Mouse (Mus musculus): ENCODE data around the gene Slc25a12.

The Slc25a12 gene

GRCm38 (mm10) chr2:71350904-71351726, 16.4 kb downstream of the Slc25a12 start:
- ATAC-seq (ENCODE audit: insufficient number of reproducible peaks, low FRiP score, low TSS enrichment), result no peak

GRCm38 (mm10) chr2:71350181-71350580, 17.4 kb downstream of the Slc25a12 start:
- no peak for ATAC-seq (ENCODE audit: insufficient number of reproducible peaks, low FRiP score, low TSS enrichment)

- ATAC-seq (ENCODE audit: insufficient number of reproducible peaks, low FRiP score, low TSS enrichment), result peak; percentile 14; the same call in 1 of the 2 replicates
These were observed 18.0 kb downstream of the Slc25a12 start for GRCm38 (mm10) chr2:71349511-71349910.

GRCm38 (mm10) chr2:71347732-71348490, 19.6 kb downstream of the Slc25a12 start:
- no peak for ATAC-seq (ENCODE audit: insufficient number of reproducible peaks, low FRiP score, low TSS enrichment)

GRCm38 (mm10) chr2:71347160-71347559, 20.4 kb downstream of the Slc25a12 start:
- ATAC-seq (ENCODE audit: insufficient number of reproducible peaks, low FRiP score, low TSS enrichment), result no peak

GRCm38 (mm10) chr2:71343884-71344640, 23.5 kb downstream of the Slc25a12 start:
- ATAC-seq (ENCODE audit: insufficient number of reproducible peaks, low FRiP score, low TSS enrichment), result no peak

GRCm38 (mm10) chr2:71340126-71340525, 27.4 kb downstream of the Slc25a12 start:
- ATAC-seq (ENCODE audit: insufficient number of reproducible peaks, low FRiP score, low TSS enrichment), result no peak

GRCm38 (mm10) chr2:71338145-71338796, 29.3 kb downstream of the Slc25a12 start:
- no peak for ATAC-seq (ENCODE audit: insufficient number of reproducible peaks, low FRiP score, low TSS enrichment)

- no peak for ATAC-seq (ENCODE audit: insufficient number of reproducible peaks, low FRiP score, low TSS enrichment)
These were observed 30.9 kb downstream of the Slc25a12 start for GRCm38 (mm10) chr2:71336631-71337030.

- ATAC-seq (ENCODE audit: insufficient number of reproducible peaks, low FRiP score, low TSS enrichment), result no peak
These were observed 31.3 kb downstream of the Slc25a12 start for GRCm38 (mm10) chr2:71336209-71336608.

GRCm38 (mm10) chr2:71333986-71334822, 33.3 kb downstream of the Slc25a12 start:
- no peak for ATAC-seq (ENCODE audit: insufficient number of reproducible peaks, low FRiP score, low TSS enrichment)

- no peak for ATAC-seq (ENCODE audit: insufficient number of reproducible peaks, low FRiP score, low TSS enrichment)
These were observed 37.8 kb downstream of the Slc25a12 start for GRCm38 (mm10) chr2:71329761-71330160.

GRCm38 (mm10) chr2:71328391-71329160, 39.0 kb downstream of the Slc25a12 start:
- ATAC-seq (ENCODE audit: insufficient number of reproducible peaks, low FRiP score, low TSS enrichment), result no peak

GRCm38 (mm10) chr2:71327715-71328114, 39.8 kb downstream of the Slc25a12 start:
- no peak for ATAC-seq (ENCODE audit: insufficient number of reproducible peaks, low FRiP score, low TSS enrichment)

GRCm38 (mm10) chr2:71326766-71327464, 40.6 kb downstream of the Slc25a12 start:
- ATAC-seq (ENCODE audit: insufficient number of reproducible peaks, low FRiP score, low TSS enrichment), result no peak

GRCm38 (mm10) chr2:71323886-71324285, 43.7 kb downstream of the Slc25a12 start:
- no peak for ATAC-seq (ENCODE audit: insufficient number of reproducible peaks, low FRiP score, low TSS enrichment)

- no peak for ATAC-seq (ENCODE audit: insufficient number of reproducible peaks, low FRiP score, low TSS enrichment)
These were observed 46.1 kb downstream of the Slc25a12 start for GRCm38 (mm10) chr2:71321486-71321885.
